Mouse (Mus musculus) cerebellum, adult 2 months (tissue): ENCODE measurements around the gene Iqgap2.

Experiments used
- CTCF ChIP-seq: fragments of 200-500 bp; IDR thresholded peaks from 2 replicates; pipeline ENCODE4 v1.5.1; 2011; ENCODE audit warnings: low read depth, mild to moderate bottlenecking, control low read depth, low read length, moderate library complexity, borderline replicate concordance; ENCODE audit not compliant: insufficient read depth
- POLR2A ChIP-seq: fragments of 200-500 bp; IDR thresholded peaks from 2 replicates; pipeline ENCODE4 v1.6.1; 2011; ENCODE audit warnings: low read length, control low read depth, borderline replicate concordance; ENCODE audit not compliant: insufficient read depth

DNA sequence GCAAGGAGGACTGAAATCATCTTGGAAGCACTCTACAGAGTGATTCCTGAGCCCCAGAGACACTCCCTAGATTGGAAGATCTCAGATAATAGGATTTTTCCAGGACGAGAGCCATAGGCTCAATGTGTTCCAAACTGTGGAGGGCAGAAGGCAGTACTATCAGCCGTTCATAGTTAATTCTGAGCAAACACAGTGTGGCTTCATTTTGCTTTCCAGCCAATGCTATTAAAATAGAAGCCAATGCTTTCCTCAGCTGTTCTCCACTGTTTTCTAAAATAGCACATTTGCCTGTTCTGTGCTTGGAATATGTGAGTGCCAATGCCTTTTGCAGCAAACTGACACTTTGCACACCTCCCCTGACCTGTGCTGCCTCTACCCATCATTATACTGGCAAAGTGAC, 80.9 kb downstream of the Iqgap2 start:
- TF ChIP-seq CTCF (no peak), POLR2A (no peak)
